Mouse (Mus musculus): ENCODE measurements at regions not wholly inside any gene's neighbourhood (a gene's known extent, or its start where the extent isn't known, plus 50 kb on each side); places are given as distances from the start of the nearest gene placed in this dataset.
A peak's percentile ranks its signal among the peaks of the same experiment; 100 is the strongest.

DNA sequence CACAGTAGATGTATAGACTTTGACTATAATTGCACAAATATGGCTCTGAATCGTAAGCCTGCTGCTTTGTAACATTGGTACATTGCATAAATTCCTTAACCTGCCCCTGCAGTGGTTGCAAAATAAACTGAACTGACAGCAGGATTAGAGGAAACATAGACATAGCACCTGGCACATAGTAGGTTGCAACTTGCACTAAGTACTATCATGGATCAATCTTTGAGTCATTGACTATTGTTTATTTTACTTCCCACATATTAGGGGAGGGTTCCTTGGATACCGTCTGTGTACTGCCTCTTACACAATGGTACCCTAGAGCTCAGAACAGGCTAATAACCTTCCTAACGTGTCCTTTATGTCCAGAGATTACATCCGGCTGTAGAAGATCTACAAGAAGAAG is 371.3 kb upstream of the A1bg start:
- no peak overlapping the region for H3ac ChIP-seq (ENCODE audit: control insufficient read depth, insufficient read length)
- no peaks in the 10 kb centered on the region for H3K36me3 ChIP-seq (ENCODE audit: control insufficient read depth, insufficient read depth)
- no peaks in the 10 kb centered on the region for H3K27me3 ChIP-seq (ENCODE audit: control insufficient read depth, insufficient read depth, insufficient read length)
- H3K79me2 ChIP-seq (ENCODE audit: control insufficient read depth, insufficient read depth) = no peaks in the 10 kb centered on the region
- no peak overlapping the region for H3K4me2 ChIP-seq (ENCODE audit: low read depth)
- no peak for TF ChIP-seq REST (IDR thresholded peaks at IDR 0.05; ENCODE audit: insufficient read depth, insufficient read length)
- no peak for TF ChIP-seq POLR2A (IDR thresholded peaks at IDR 0.05; ENCODE audit: insufficient read length, low read depth)
- TF ChIP-seq CEBPB (IDR thresholded peaks at IDR 0.05; ENCODE audit: insufficient read depth, poor library complexity, severe bottlenecking) = no peak
- TF ChIP-seq SRF (IDR thresholded peaks at IDR 0.05; ENCODE audit: control insufficient read depth, insufficient read length, low read depth) = no peak
- H3K4me3 ChIP-seq = no peak overlapping the region

GRCm38 (mm10) chr15:61268766-61269165 is 346.0 kb upstream of the A1bg start:
- H3K79me2 ChIP-seq (ENCODE audit: control insufficient read depth, insufficient read depth) = no peaks in the 10 kb centered on the region
- TF ChIP-seq TCF3 (IDR thresholded peaks at IDR 0.05; ENCODE audit: insufficient read length, low read depth) (no peak), CEBPB (IDR thresholded peaks at IDR 0.05; ENCODE audit: insufficient read depth, poor library complexity, severe bottlenecking) (no peak), USF1 (IDR thresholded peaks at IDR 0.05; ENCODE audit: low read depth) (no peak), MYOG (IDR thresholded peaks at IDR 0.05; ENCODE audit: control insufficient read depth in 1 of 3, insufficient read depth in 1 of 3, insufficient read length in 2 of 3, low read depth in 2 of 3) (no peak), SRF (IDR thresholded peaks at IDR 0.05; ENCODE audit: control insufficient read depth, insufficient read length, low read depth) (no peak), POLR2A (IDR thresholded peaks at IDR 0.05; ENCODE audit: insufficient read length, low read depth) (no peak), REST (IDR thresholded peaks at IDR 0.05; ENCODE audit: insufficient read depth, insufficient read length) (no peak), POLR2AphosphoS2 (IDR thresholded peaks at IDR 0.05; ENCODE audit: insufficient read length, low read depth) (no peak), E2F4 (IDR thresholded peaks at IDR 0.05; ENCODE audit: insufficient read depth) (no peak), TCF12 (IDR thresholded peaks at IDR 0.05; ENCODE audit: insufficient read depth, poor library complexity, severe bottlenecking) (no peak), MAX (IDR thresholded peaks at IDR 0.05; ENCODE audit: low read depth) (no peak), MYOD1 (IDR thresholded peaks at IDR 0.05; ENCODE audit: control insufficient read depth in 1 of 3, insufficient read length in 2 of 3, low read depth in 2 of 3) (no peak)
- no peak overlapping the region for H3K4me2 ChIP-seq (ENCODE audit: low read depth)
- no peaks in the 10 kb centered on the region for H3K36me3 ChIP-seq (ENCODE audit: control insufficient read depth, insufficient read depth)
- H3K27me3 ChIP-seq (ENCODE audit: control insufficient read depth, insufficient read depth, insufficient read length) = no peaks in the 10 kb centered on the region
- H3ac ChIP-seq (ENCODE audit: control insufficient read depth, insufficient read length) = no peak overlapping the region
- no peak overlapping the region for H3K4me3 ChIP-seq

GRCm38 (mm10) chr15:61259047-61259446 is 336.2 kb upstream of the A1bg start:
- no peak overlapping the region for H3ac ChIP-seq (ENCODE audit: control insufficient read depth, insufficient read length)
- no peaks in the 10 kb centered on the region for H3K27me3 ChIP-seq (ENCODE audit: control insufficient read depth, insufficient read depth, insufficient read length)
- TF ChIP-seq POLR2A (IDR thresholded peaks at IDR 0.05; ENCODE audit: insufficient read length, low read depth) (no peak), USF1 (IDR thresholded peaks at IDR 0.05; ENCODE audit: low read depth) (no peak), MYOG (IDR thresholded peaks at IDR 0.05; ENCODE audit: control insufficient read depth in 1 of 3, insufficient read depth in 1 of 3, insufficient read length in 2 of 3, low read depth in 2 of 3) (no peak), TCF12 (IDR thresholded peaks at IDR 0.05; ENCODE audit: insufficient read depth, poor library complexity, severe bottlenecking) (no peak), TCF3 (IDR thresholded peaks at IDR 0.05; ENCODE audit: insufficient read length, low read depth) (no peak)
- H3K4me2 ChIP-seq (ENCODE audit: low read depth) = no peak overlapping the region
- no peaks in the 10 kb centered on the region for H3K79me2 ChIP-seq (ENCODE audit: control insufficient read depth, insufficient read depth)
- no peaks in the 10 kb centered on the region for H3K36me3 ChIP-seq (ENCODE audit: control insufficient read depth, insufficient read depth)
- no peak overlapping the region for H3K4me3 ChIP-seq

DNA sequence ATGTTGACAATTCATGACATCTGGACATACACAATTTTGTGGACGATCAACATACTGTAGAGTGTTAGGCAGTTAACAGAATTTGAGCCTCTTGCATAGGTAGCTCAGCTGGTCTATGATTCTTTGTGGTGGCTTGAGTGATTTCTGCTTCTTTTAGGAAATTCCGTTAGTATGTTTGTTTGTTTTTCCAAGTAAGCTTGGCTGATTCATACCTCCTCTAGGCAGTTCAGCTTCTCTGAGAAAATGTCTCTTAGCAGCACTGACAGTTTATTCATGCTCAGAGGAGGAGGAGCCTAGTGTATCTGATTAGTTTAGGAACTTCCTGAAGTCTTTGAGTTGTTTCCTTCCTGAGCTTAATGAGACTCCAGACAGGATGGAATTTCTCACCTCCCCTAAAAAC is 321.7 kb upstream of the A1bg start:
- no peak overlapping the region for H3ac ChIP-seq (ENCODE audit: control insufficient read depth, insufficient read length)
- no peak for TF ChIP-seq MAX (IDR thresholded peaks at IDR 0.05; ENCODE audit: low read depth)
- TF ChIP-seq E2F4 (IDR thresholded peaks at IDR 0.05; ENCODE audit: insufficient read depth) = no peak
- no peak for TF ChIP-seq USF1 (IDR thresholded peaks at IDR 0.05; ENCODE audit: low read depth)
- TF ChIP-seq POLR2AphosphoS2 (IDR thresholded peaks at IDR 0.05; ENCODE audit: insufficient read length, low read depth) = no peak
- TF ChIP-seq TCF12 (IDR thresholded peaks at IDR 0.05; ENCODE audit: insufficient read depth, poor library complexity, severe bottlenecking) = no peak
- no peak for TF ChIP-seq POLR2A (IDR thresholded peaks at IDR 0.05; ENCODE audit: insufficient read length, low read depth)
- TF ChIP-seq MYOD1 (IDR thresholded peaks at IDR 0.05; ENCODE audit: control insufficient read depth in 1 of 3, insufficient read length in 2 of 3, low read depth in 2 of 3) = no peak
- TF ChIP-seq MYOG (IDR thresholded peaks at IDR 0.05; ENCODE audit: control insufficient read depth in 1 of 3, insufficient read depth in 1 of 3, insufficient read length in 2 of 3, low read depth in 2 of 3) = no peak
- TF ChIP-seq SRF (IDR thresholded peaks at IDR 0.05; ENCODE audit: control insufficient read depth, insufficient read length, low read depth) = no peak
- TF ChIP-seq REST (IDR thresholded peaks at IDR 0.05; ENCODE audit: insufficient read depth, insufficient read length) = no peak
- TF ChIP-seq CEBPB (IDR thresholded peaks at IDR 0.05; ENCODE audit: insufficient read depth, poor library complexity, severe bottlenecking) = no peak
- TF ChIP-seq TCF3 (IDR thresholded peaks at IDR 0.05; ENCODE audit: insufficient read length, low read depth) = no peak
- H3K4me2 ChIP-seq (ENCODE audit: low read depth) = no peak overlapping the region
- no peak overlapping the region for H3K4me3 ChIP-seq
- H3K36me3 ChIP-seq (ENCODE audit: control insufficient read depth, insufficient read depth) = no peaks in the 10 kb centered on the region
- H3K79me2 ChIP-seq (ENCODE audit: control insufficient read depth, insufficient read depth) = no peaks in the 10 kb centered on the region
- no peaks in the 10 kb centered on the region for H3K27me3 ChIP-seq (ENCODE audit: control insufficient read depth, insufficient read depth, insufficient read length)

- no peak overlapping the region for H3ac ChIP-seq (ENCODE audit: control insufficient read depth, insufficient read length)
- no peak overlapping the region for H3K4me3 ChIP-seq
- TF ChIP-seq E2F4 (IDR thresholded peaks at IDR 0.05; ENCODE audit: insufficient read depth) = no peak
- no peak for TF ChIP-seq REST (IDR thresholded peaks at IDR 0.05; ENCODE audit: insufficient read depth, insufficient read length)
- no peak for TF ChIP-seq CEBPB (IDR thresholded peaks at IDR 0.05; ENCODE audit: insufficient read depth, poor library complexity, severe bottlenecking)
- no peak for TF ChIP-seq SRF (IDR thresholded peaks at IDR 0.05; ENCODE audit: control insufficient read depth, insufficient read length, low read depth)
- TF ChIP-seq POLR2A (IDR thresholded peaks at IDR 0.05; ENCODE audit: insufficient read length, low read depth) = no peak
- TF ChIP-seq USF1 (IDR thresholded peaks at IDR 0.05; ENCODE audit: low read depth) = no peak
- TF ChIP-seq MYOD1 (IDR thresholded peaks at IDR 0.05; ENCODE audit: control insufficient read depth in 1 of 3, insufficient read length in 2 of 3, low read depth in 2 of 3) = no peak
- no peak for TF ChIP-seq TCF12 (IDR thresholded peaks at IDR 0.05; ENCODE audit: insufficient read depth, poor library complexity, severe bottlenecking)
- TF ChIP-seq MAX (IDR thresholded peaks at IDR 0.05; ENCODE audit: low read depth) = no peak
- TF ChIP-seq MYOG (IDR thresholded peaks at IDR 0.05; ENCODE audit: control insufficient read depth in 1 of 3, insufficient read depth in 1 of 3, insufficient read length in 2 of 3, low read depth in 2 of 3) = no peak
- H3K27me3 ChIP-seq (ENCODE audit: control insufficient read depth, insufficient read depth, insufficient read length) = no peaks in the 10 kb centered on the region
- no peaks in the 10 kb centered on the region for H3K79me2 ChIP-seq (ENCODE audit: control insufficient read depth, insufficient read depth)
- H3K4me2 ChIP-seq (ENCODE audit: low read depth) = peak overlapping the region; percentile 55
- no peaks in the 10 kb centered on the region for H3K36me3 ChIP-seq (ENCODE audit: control insufficient read depth, insufficient read depth)
Measured at GRCm38 (mm10) chr15:61242161-61242681, 319.4 kb upstream of the A1bg start.

Data from myocyte (in vitro differentiated cells).